Mouse (Mus musculus) B cell, adult 67 days (primary cell): ENCODE data around the gene Sapcd1. TPM values are rescaled to one million over a fixed set of nuclear protein-coding genes. Genes with fewer than 3 reads are reported as not detected.

Source experiments
- total RNA-seq, 2 experiments: library from RNA; stranded (reverse); gene quantifications; 4 replicates each; pipeline ENCODE4 v1.2.4; 2023

Gene Sapcd1
- 1 to 10 TPM; 4.8 to 5.7 TPM for total RNA-seq

DNA sequence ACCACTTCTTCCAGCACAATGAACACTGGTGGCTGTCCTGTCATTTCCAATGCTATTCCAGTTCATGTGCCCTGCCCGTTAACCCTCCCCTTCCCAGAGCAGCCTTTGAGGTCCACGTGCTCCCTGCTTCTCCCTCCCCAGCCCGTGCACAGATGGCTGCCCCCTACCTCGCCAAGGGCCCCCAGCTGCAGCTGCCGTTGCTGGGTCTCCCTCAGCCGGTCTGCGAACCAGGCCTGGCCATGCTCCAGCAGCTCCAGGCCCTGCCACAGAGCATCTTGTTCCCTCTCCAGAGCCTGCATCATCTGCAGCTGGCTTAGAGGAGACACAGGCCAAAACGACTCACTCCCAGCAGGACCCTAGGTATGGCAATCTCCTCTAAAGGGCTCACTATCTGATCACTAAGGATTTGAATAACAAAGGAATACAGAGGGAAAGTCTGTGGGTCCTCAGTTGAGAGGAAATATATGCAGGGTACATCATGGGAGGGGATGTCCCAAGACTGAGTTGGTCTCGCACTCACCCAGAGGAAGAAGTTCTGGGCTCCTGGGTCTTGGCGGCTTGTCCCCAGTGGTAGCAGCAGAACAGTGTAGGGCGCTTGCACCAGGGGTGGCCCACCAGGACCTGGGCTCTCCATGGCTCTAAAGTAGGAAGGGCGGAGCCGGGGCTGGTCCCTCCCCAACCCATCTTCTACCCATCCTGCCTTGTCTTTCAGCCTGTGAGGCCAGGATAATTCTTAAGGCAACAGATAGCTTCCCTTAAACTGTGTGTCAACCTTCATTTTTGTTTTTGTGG is at the start of gene Sapcd1:
Gene Sapcd1, minus strand, starts transcription at position 740 of the 792 bp plus-strand sequence.

DNA sequence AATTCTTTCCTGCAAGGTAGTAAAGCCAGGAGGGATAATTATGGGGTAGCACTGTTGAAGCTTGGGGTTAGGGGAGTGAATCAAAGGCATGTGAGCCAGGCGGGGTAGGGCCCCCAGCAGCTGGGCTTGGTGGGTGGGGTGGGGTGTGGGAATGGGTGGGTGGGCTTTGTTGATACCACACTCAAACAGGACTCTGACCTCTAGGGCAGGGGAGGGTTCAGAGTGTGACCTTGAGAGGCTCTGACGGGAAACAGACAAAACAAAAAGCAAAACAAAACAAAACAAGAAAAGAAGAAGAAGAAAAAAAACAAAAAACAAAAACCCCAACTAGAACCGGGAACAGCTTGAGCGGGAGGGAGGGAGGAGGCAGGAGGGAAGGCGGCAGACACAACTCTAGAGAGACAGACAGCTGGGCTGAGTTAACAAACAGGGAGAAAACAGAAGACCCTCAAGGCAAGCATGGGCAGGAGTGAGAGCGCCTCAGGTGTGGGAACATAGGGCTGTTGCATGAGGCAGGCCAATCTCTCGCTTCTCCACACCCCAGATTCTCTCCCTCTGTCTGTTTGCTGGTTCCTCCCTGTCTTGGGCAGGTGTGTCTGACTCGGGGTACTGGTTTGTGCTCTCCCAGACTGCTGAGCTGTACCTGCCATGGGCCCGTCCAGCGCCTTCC is 48.8 kb upstream of the Sapcd1 start, which contains the start of gene Ly6g6e:
Gene Ly6g6e, plus strand, starts transcription at position 396 of the 670 bp plus-strand sequence.

DNA sequence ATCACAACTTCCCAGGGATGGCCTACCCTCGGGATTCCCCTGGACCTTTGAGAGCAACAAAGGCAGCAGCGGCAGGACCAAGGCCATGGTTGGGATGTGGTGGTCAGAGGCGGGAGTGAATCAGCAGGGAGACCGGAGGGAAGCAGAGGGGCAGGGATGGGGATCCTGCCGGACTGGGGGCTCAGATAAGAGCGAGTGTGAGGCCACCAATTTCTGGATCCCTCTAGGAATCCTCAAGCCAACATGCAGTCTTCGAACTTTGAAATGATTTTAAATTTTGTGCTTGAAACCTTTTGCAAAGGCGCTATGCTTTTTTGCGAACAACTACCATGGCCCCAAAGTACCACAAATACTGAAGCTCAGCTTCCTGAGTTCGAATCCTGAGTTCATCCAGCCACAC is 38.3 kb upstream of the Sapcd1 start, which contains the start of gene Mpig6b:
Gene Mpig6b, minus strand, starts transcription at position 101 of the 400 bp plus-strand sequence.

DNA sequence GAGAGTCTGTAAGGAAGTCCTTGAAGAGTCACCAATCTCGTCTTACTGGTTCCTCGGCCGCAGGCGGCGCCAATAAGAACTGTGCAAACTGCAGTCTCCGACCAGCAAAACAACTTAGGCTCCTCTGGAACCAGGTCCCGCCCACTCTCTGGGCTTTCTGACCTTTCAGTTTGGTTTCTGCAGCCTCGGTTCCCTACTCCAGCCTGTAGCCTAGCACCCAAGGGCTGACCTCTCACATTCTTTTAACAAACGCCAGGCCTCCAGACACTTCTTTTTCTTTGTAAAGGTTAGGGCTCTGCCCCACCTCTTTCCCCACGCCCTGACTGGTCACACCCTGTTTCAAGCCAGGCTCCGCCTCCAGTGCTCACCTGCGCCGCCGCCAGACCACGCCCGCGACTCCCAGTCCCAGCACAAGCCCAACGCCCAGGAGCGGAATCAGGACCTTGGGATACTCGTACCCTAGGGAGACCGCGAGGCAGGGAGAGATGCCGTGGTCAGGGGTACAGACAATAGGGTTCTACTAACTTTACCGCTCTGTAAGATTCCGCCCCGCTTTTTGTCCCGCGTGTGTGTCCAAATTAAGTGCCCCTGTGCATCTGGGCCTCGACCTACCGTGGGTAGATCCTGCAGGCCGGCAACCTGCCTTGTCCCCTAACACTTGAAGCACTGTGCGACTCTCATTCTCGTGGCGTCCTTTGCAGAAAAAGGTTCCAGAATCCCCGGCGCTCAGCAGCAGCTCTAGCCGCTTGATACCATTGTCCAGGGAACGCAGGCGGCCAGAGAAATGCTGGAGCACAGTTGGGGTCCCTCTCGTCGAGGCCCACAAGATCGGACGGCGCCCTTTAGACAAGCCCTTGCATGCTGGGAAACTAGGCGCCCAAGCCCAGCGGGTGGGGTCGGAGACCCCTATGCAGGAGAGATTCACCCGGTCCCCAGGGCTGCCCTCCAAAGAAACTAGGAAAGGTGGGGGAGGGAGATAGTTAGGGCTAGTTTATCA is 37.4 kb upstream of the Sapcd1 start, which contains the start of gene Ly6g6c:
Gene Ly6g6c, plus strand, starts transcription at position 438 of the 997 bp plus-strand sequence.

DNA sequence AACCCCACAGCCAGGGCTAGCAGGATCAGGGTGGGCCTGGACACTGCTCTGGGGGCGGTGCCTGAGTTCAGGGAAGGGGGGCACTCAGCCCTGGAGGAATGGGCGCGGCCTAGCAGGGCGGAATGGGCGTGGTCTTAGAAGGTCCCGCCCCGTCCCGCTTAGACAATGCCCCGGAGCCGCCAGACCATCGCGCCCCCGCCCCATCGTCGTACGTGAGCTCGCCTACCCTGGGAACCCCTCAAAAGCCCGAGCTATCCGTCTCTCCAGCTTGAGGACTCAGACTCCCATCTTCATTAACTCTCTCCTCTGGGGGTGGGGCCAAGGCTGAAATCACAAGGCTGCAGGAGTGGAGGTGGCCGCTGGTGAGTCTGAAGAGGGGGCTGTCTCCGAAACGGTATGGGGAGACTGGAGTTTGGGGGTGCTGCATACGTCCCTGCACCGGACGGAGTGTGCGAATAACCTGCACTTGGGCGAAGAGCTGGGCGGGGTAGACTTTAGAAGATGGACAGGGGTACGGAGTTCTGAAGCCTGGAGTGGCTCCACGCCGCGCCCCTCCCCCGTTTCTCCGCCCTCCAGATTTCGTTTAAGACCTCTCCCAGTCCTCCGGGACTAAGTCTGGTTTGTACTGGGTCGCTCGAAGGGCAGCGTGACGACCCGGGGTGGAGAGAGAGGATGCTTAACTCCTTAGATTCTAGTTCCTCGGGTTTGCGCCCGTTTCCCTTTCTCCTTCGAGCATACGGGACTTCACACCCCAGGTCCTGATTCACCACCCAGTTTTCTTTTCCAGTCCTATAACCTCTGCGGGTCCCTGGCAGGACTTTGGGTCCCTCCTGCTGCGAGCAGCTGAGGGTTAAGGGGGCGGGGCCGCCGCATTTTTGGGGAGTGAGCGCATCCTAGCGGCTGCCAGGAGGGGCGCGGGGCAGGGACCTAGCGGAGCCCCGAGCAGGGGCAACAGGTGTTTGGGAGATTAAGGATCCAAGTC is 31.4 kb upstream of the Sapcd1 start, which contains the start of gene Ddah2:
Gene Ddah2, plus strand, starts transcription at position 125 of the 982 bp plus-strand sequence.

DNA sequence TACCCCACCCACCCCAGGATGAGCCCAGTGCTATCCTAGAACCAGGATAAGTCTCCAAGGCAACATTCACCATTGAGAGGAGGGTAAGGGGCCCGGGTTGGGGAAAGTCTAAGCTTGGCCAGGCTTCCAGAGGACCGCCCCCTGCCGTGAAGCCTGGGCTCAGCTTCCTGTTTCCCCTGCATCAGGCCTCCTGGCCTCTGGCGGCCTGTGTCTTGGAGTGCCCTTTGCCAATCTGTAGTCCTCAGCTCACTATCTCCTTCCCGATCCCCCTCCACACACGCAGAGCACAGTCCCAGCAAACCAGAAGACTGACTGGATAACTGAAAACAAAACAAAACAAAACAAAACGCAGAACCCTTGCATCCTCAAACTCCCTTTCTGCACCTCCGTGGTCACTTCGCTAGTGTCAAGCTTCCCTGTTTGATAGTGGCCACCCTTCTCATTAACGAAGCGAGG is 21.8 kb upstream of the Sapcd1 start, which contains the start of gene Clic1:
Gene Clic1, plus strand, starts transcription at position 406 of the 456 bp plus-strand sequence.

DNA sequence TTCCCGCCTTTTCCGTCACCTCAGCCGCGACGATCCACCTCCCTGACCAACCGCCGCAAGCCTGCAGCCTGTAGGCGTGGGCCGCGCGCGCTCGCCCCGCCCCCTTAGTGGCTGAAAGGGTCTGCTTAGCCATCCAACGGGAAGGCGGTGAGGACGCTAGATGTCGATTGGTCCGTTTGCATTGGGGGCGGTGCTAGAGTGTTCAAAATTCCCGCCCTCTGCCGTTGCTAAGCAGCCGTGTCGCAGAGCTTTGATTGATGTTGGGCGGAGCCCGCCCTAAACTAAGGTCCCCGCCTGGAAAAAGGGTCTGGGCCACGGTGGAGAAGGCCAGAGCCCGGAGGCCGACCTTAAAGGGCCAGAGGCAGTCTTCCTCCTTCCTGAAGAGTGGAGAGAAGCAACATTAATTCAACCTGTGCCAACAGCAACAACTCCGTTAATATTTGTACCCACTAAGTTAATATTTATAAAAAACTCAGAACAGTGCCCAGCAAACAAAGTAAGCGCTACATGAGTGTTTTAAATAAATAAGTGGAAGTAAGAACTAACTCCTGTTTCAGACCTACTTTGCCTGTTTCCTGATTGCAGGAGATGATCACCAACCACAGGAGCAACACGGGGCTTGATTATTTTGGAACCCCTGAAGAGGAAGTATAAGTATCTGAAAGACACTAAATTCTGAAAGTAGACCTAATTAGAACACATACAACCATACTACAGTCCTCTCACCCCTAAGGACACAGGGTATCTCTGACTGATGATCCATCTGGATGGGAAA is 19.1 kb upstream of the Sapcd1 start, which contains the start of gene Msh5:
Gene Msh5, minus strand, starts transcription at position 65 of the 775 bp plus-strand sequence.

DNA sequence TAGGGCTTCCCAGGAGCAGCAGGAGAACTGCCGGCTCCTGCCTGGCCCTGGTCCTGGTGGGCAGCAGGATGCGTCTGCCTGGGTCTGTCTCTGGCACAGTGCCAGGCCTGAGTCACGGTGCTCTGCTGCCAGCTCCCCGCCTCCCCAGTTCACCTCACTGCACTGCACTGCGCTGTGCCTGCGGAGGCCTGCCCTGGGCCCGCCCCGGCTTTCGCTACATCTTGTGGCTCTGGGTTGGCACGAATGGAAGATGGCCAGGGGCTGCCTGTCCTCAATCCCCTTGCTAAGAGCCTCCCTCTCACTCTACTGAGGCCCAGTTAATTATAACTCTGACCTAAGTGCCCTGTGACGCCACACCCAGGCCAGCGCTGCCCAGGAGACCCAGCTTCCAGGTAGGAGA is 11.4 kb downstream of the Sapcd1 start, which contains the start of gene Vwa7:
Gene Vwa7, plus strand, starts transcription at position 204 of the 400 bp plus-strand sequence.

DNA sequence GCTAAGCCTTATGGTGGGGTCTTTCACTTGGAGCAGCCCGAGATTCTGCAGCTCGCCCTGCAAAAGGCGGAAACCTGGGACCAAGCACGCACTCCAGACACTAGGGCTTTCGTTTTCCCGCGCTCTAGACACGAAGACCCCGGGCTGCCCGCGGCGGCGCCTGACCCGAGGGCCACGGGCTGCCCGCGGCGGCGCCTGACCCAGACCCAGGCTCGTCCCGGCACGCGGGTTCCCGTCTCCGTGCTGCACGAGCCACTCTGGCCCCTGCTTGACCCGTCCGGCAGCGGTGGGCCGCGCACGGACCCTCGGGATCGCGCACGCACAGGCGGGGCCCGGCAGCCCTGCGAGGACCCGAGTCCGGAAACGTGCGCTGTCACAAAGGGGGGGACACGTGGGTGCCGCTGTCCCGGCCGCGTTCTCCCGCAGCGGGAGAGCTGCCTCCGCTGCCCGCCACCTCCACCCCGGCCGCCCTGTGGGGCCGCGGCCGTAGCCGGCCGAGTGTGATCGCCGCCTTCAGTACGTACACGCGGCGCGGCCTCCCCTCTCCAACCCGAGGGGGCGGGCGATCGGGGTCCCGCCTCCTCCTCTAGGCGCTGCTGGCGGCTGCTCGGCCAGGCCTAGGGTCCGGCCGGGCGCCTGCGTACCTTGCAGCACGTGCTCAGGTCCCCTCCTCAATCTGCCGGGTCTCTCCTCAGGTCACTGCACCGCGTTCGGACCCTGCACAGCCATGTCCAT is 26.9 kb downstream of the Sapcd1 start, which contains the start of gene Vars:
Gene Vars, plus strand, starts transcription at position 271 of the 735 bp plus-strand sequence.

DNA sequence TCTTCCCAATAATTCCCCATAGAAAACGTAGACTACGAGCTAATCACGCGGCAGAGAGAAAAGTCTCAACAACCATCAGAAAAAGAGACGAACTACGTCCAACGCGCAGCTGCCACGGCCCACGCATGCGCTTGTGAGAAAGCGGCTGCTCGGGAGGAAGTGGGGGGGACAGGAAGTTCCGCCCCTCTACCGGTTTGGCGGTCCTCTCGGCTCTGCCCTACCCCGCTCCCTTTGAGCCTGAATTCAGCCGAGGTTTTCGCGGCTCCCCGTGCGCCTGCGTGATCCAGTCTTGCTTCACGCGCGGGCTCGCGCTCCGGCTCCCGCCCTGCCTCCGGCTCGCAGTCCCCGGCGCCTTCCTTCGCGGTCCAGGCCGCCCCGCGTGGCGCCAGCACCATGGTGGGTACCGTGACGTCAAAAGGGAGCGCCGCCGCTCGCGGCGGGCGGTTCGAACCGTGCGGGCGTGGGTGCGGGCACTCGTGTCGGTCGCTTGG is 46.1 kb downstream of the Sapcd1 start, which contains the start of gene Lsm2:
Gene Lsm2, plus strand, starts transcription at position 173 of the 491 bp plus-strand sequence.

Other genes starting within 250 kb of the Sapcd1 start
- gene Cyp21a1, start 223.5 kb downstream of the Sapcd1 start, total RNA-seq = not detected
- 10 to 100 TPM; 57.8 to 67.8 TPM for gene Stk19, start 191.1 kb downstream of the Sapcd1 start, total RNA-seq
- 10 to 100 TPM; 87.2 to 90.1 TPM for gene Dxo, start 191.0 kb downstream of the Sapcd1 start, total RNA-seq
- gene Skiv2l, start 177.8 kb downstream of the Sapcd1 start, total RNA-seq = 100 to 1,000 TPM; 106 to 113 TPM
- gene Nelfe, start 177.6 kb downstream of the Sapcd1 start, total RNA-seq = 10 to 100 TPM; 32.7 to 37.8 TPM
- under 1 TPM in 1 of 2 experiments, not detected in 1; 0.41 TPM for gene Cfb, start 165.5 kb downstream of the Sapcd1 start, total RNA-seq
- gene Zbtb12, start 148.5 kb downstream of the Sapcd1 start, total RNA-seq = 10 to 100 TPM in 1 of 2 experiments, 1 to 10 TPM in 1; 9.4 to 13.1 TPM
- gene Gm20547, start 146.0 kb downstream of the Sapcd1 start, total RNA-seq = not detected
- 1 to 10 TPM; 2.4 to 2.6 TPM for gene C2, start 129.8 kb downstream of the Sapcd1 start, total RNA-seq
- 100 to 1,000 TPM; 169 to 178 TPM for gene Ehmt2, start 129.5 kb downstream of the Sapcd1 start, total RNA-seq
- not detected for gene Slc44a4, start 113.5 kb downstream of the Sapcd1 start, total RNA-seq
- 10 to 100 TPM; 64.3 to 86.9 TPM for gene Neu1, start 96.8 kb downstream of the Sapcd1 start, total RNA-seq
- 100 to 1,000 TPM in 1 of 2 experiments, 1 to 10 TPM in 1; 9.1 to 108 TPM for gene Hspa1b, start 68.8 kb downstream of the Sapcd1 start, total RNA-seq
- gene Gm20481, start 58.1 kb downstream of the Sapcd1 start, total RNA-seq = not detected
- 10 to 100 TPM in 1 of 2 experiments, 1 to 10 TPM in 1; 3.8 to 37.9 TPM for gene Hspa1a, start 55.9 kb downstream of the Sapcd1 start, total RNA-seq
- not detected for gene Hspa1l, start 55.3 kb downstream of the Sapcd1 start, total RNA-seq
- gene Lsm2, start 46.2 kb downstream of the Sapcd1 start, total RNA-seq = 10 to 100 TPM; 32.1 to 32.7 TPM
- 100 to 1,000 TPM; 290 to 310 TPM for gene Vars, start 27.0 kb downstream of the Sapcd1 start, total RNA-seq
- under 1 TPM; 0.50 to 0.75 TPM for gene Vwa7, start 11.4 kb downstream of the Sapcd1 start, total RNA-seq
- gene Msh5, start 18.7 kb upstream of the Sapcd1 start, total RNA-seq = 10 to 100 TPM in 1 of 2 experiments, 1 to 10 TPM in 1; 9.7 to 13.8 TPM
- gene Clic1, start 21.9 kb upstream of the Sapcd1 start, total RNA-seq = 100 to 1,000 TPM; 210 to 218 TPM
- gene Ddah2, start 31.0 kb upstream of the Sapcd1 start, total RNA-seq = 1 to 10 TPM; 3.4 to 5.2 TPM
- gene Ly6g6c, start 37.4 kb upstream of the Sapcd1 start, total RNA-seq = not detected
- gene Mpig6b, start 38.2 kb upstream of the Sapcd1 start, total RNA-seq = not detected
- not detected for gene Ly6g6e, start 48.9 kb upstream of the Sapcd1 start, total RNA-seq
- not detected for gene Ly6g6d, start 50.0 kb upstream of the Sapcd1 start, total RNA-seq
- not detected for gene Ly6g6f, start 57.6 kb upstream of the Sapcd1 start, total RNA-seq
- gene Abhd16a, start 61.2 kb upstream of the Sapcd1 start, total RNA-seq = 10 to 100 TPM; 71.6 to 74.8 TPM
- not detected for gene Ly6g5c, start 80.3 kb upstream of the Sapcd1 start, total RNA-seq
- 1 to 10 TPM; 1.5 to 1.7 TPM for gene Ly6g5b, start 87.4 kb upstream of the Sapcd1 start, total RNA-seq
- gene Gpank1, start 93.4 kb upstream of the Sapcd1 start, total RNA-seq = 10 to 100 TPM; 31.1 to 34.0 TPM
- 100 to 1,000 TPM; 126 to 147 TPM for gene Csnk2b, start 94.0 kb upstream of the Sapcd1 start, total RNA-seq
- 10 to 100 TPM; 16.6 to 25.1 TPM for gene D17H6S53E, start 98.4 kb upstream of the Sapcd1 start, total RNA-seq
- under 1 TPM; 0.56 to 0.93 TPM for gene Apom, start 104.0 kb upstream of the Sapcd1 start, total RNA-seq
- 100 to 1,000 TPM; 412 to 463 TPM for gene Bag6, start 107.2 kb upstream of the Sapcd1 start, total RNA-seq
- 100 to 1,000 TPM; 364 to 379 TPM for gene Prrc2a, start 136.9 kb upstream of the Sapcd1 start, total RNA-seq
- gene Aif1, start 148.1 kb upstream of the Sapcd1 start, total RNA-seq = 1 to 10 TPM; 1.7 to 5.1 TPM
- gene Lst1, start 160.4 kb upstream of the Sapcd1 start, total RNA-seq = 10 to 100 TPM; 32.6 to 54.4 TPM
- 100 to 1,000 TPM; 669 to 686 TPM for gene Ltb, start 166.4 kb upstream of the Sapcd1 start, total RNA-seq
- gene Tnf, start 174.0 kb upstream of the Sapcd1 start, total RNA-seq = 10 to 100 TPM in 1 of 2 experiments, 1 to 10 TPM in 1; 9.6 to 14.5 TPM
- 10 to 100 TPM; 45.0 to 61.0 TPM for gene Lta, start 177.3 kb upstream of the Sapcd1 start, total RNA-seq
- gene Gm16181, start 192.8 kb upstream of the Sapcd1 start, total RNA-seq = not detected
- 1 to 10 TPM; 1.2 to 2.9 TPM for gene Atp6v1g2, start 205.6 kb upstream of the Sapcd1 start, total RNA-seq
- gene Nfkbil1, start 207.8 kb upstream of the Sapcd1 start, total RNA-seq = 10 to 100 TPM; 11.2 to 16.2 TPM
- 100 to 1,000 TPM; 440 to 473 TPM for gene Ddx39b, start 213.7 kb upstream of the Sapcd1 start, total RNA-seq
- gene H2-D1, start 234.7 kb upstream of the Sapcd1 start, total RNA-seq = 1,000 to 10,000 TPM; 1,708 to 1,769 TPM